Mouse (Mus musculus) MEL (cell line): Measurements from ENCODE around the gene Egfl7. TPM values are rescaled to one million over a fixed set of nuclear protein-coding genes. Genes with fewer than 3 reads are reported as not detected.
A peak's percentile ranks its signal among the peaks of the same experiment; 100 is the strongest.

Source experiments
- DNase-seq: peaks from one replicate; pipeline ENCODE4 v3.0.0; 2011; ENCODE audit warnings: low read depth, low spot score
- H3K27ac ChIP-seq: 2 replicates; pipeline ENCODE4 v1.5.1; 2012; ENCODE audit warnings: low read depth, mild to moderate bottlenecking, control low read depth, low read length, moderate library complexity; ENCODE audit not compliant: control insufficient read depth
- H3K27me3 ChIP-seq, 2 experiments: fragments of 150-350 bp in 1 of 2; sonication (generic) in 1 of 2; 2 replicates each; pipeline ENCODE4 v1.6.1; 2012; ENCODE audit warnings: low read length in 2 of 2, mild to moderate bottlenecking in 2 of 2, improper control_type of control experiment in 1 of 2, moderate library complexity in 1 of 2; ENCODE audit not compliant: insufficient read depth in 2 of 2, control insufficient read depth in 1 of 2
- H3K36me3 ChIP-seq, 2 experiments: 2 replicates each; pipeline ENCODE4 v1.6.1; 2012 to 2014; ENCODE audit warnings: low read length in 2 of 2, improper control_type of control experiment in 1 of 2, inconsistent platforms in 1 of 2, mild to moderate bottlenecking in 1 of 2; ENCODE audit not compliant: insufficient read depth in 2 of 2, control insufficient read depth in 1 of 2
- H3K4me1 ChIP-seq, 2 experiments: fragments of 150-350 bp in 1 of 2; sonication (generic) in 1 of 2; 2 replicates each; pipeline ENCODE4 v1.6.1; 2012; ENCODE audit warnings: low read length in 2 of 2, improper control_type of control experiment in 1 of 2, mild to moderate bottlenecking in 1 of 2; ENCODE audit not compliant: insufficient read depth in 2 of 2, control insufficient read depth in 1 of 2
- H3K4me3 ChIP-seq, 2 experiments: fragments of 150-350 bp in 1 of 2; sonication (generic) in 1 of 2; 2 replicates each; pipeline ENCODE4 v1.5.1; 2012; ENCODE audit warnings: low read depth in 2 of 2, low read length in 2 of 2, mild to moderate bottlenecking in 2 of 2, moderate library complexity in 2 of 2, control low read depth in 1 of 2, improper control_type of control experiment in 1 of 2; ENCODE audit not compliant: control insufficient read depth in 1 of 2, insufficient read depth in 1 of 2
- H3K79me2 ChIP-seq: 2 replicates; pipeline ENCODE4 v1.6.1; 2012; ENCODE audit warnings: mild to moderate bottlenecking, low read length, moderate library complexity; ENCODE audit not compliant: control insufficient read depth, poor library complexity, insufficient read depth
- H3K9ac ChIP-seq: 2 replicates; pipeline ENCODE4 v1.6.1; 2012; ENCODE audit warnings: low read depth, mild to moderate bottlenecking, control low read depth, low read length, moderate library complexity; ENCODE audit not compliant: control insufficient read depth, poor library complexity, severe bottlenecking
- H3K9me3 ChIP-seq: fragments of 150-350 bp; sonication (generic); replicated peaks from 2 replicates; pipeline ENCODE4 v1.6.1; 2012; ENCODE audit warnings: mild to moderate bottlenecking, low read length, improper control_type of control experiment, moderate library complexity; ENCODE audit not compliant: insufficient read depth
- BHLHE40 ChIP-seq: IDR thresholded peaks from 2 replicates; pipeline ENCODE4 v1.6.1; 2012; ENCODE audit warnings: low read depth, mild to moderate bottlenecking, inconsistent platforms, low read length, improper control_type of control experiment, borderline replicate concordance
- CHD1 ChIP-seq: IDR thresholded peaks from 2 replicates; pipeline ENCODE4 v1.6.1; 2012; ENCODE audit warnings: low read depth, mild to moderate bottlenecking, inconsistent platforms, low read length, improper control_type of control experiment
- CHD2 ChIP-seq: IDR thresholded peaks from 2 replicates; pipeline ENCODE4 v1.6.1; 2011; ENCODE audit warnings: low read length, improper control_type of control experiment
- EP300 ChIP-seq, 2 experiments: IDR thresholded peaks; 2 replicates each; pipeline ENCODE4 v1.6.1; 2011; ENCODE audit warnings: improper control_type of control experiment in 2 of 2, low read length in 2 of 2, low read depth in 1 of 2, mild to moderate bottlenecking in 1 of 2
- ETS1 ChIP-seq: IDR thresholded peaks from 2 replicates; pipeline ENCODE4 v1.6.1; 2012; ENCODE audit warnings: low read depth, mild to moderate bottlenecking, inconsistent platforms, low read length, improper control_type of control experiment, moderate library complexity
- GABPA ChIP-seq: IDR thresholded peaks from 2 replicates; pipeline ENCODE4 v1.6.1; 2012; ENCODE audit warnings: low read depth, mild to moderate bottlenecking, inconsistent platforms, low read length, improper control_type of control experiment, moderate library complexity
- GATA1 ChIP-seq: IDR thresholded peaks from 2 replicates; pipeline ENCODE4 v1.6.1; 2011; ENCODE audit warnings: low read depth, low read length, improper control_type of control experiment
- KAT2A ChIP-seq: conservative IDR thresholded peaks from 2 replicates; pipeline ENCODE4 v1.6.1; 2012; ENCODE audit warnings: low read depth, low read length, improper control_type of control experiment, inconsistent platforms
- MEF2A ChIP-seq: IDR thresholded peaks from 2 replicates; pipeline ENCODE4 v1.6.1; 2014; ENCODE audit warnings: low read depth, mild to moderate bottlenecking, inconsistent platforms, low read length, improper control_type of control experiment; ENCODE audit not compliant: poor library complexity, insufficient replicate concordance, severe bottlenecking; ENCODE audit errors: extremely low read depth
- MYC ChIP-seq: IDR thresholded peaks from 2 replicates; pipeline ENCODE4 v1.6.1; 2011; ENCODE audit warnings: low read depth, mild to moderate bottlenecking, low read length, improper control_type of control experiment, moderate library complexity
- NRF1 ChIP-seq: IDR thresholded peaks from 2 replicates; pipeline ENCODE4 v1.6.1; 2014; ENCODE audit warnings: low read depth, mild to moderate bottlenecking, inconsistent platforms, low read length, improper control_type of control experiment, moderate library complexity; ENCODE audit not compliant: poor library complexity, insufficient read depth, severe bottlenecking
- POLR2A ChIP-seq, 2 experiments: IDR thresholded peaks; 2 replicates each; pipeline ENCODE4 v1.6.1; 2011 to 2012; ENCODE audit warnings: low read length in 2 of 2, mild to moderate bottlenecking in 2 of 2, control low read depth in 1 of 2, improper control_type of control experiment in 1 of 2, low read depth in 1 of 2, moderate library complexity in 1 of 2; ENCODE audit not compliant: control insufficient read depth in 1 of 2, insufficient read depth in 1 of 2, poor library complexity in 1 of 2
- RAD21 ChIP-seq: IDR thresholded peaks from 2 replicates; pipeline ENCODE4 v1.6.1; 2011; ENCODE audit warnings: mild to moderate bottlenecking, low read depth, low read length, improper control_type of control experiment
- RCOR1 ChIP-seq: IDR thresholded peaks from 2 replicates; pipeline ENCODE4 v1.6.1; 2012; ENCODE audit warnings: low read depth, mild to moderate bottlenecking, inconsistent platforms, low read length, improper control_type of control experiment
- SMC3 ChIP-seq: IDR thresholded peaks from 2 replicates; pipeline ENCODE4 v1.6.1; 2011; ENCODE audit warnings: low read depth, low read length, improper control_type of control experiment
- TAL1 ChIP-seq: IDR thresholded peaks from 2 replicates; pipeline ENCODE4 v1.6.1; 2012; ENCODE audit warnings: mild to moderate bottlenecking, inconsistent platforms, low read length, moderate library complexity, mixed read lengths
- TBP ChIP-seq: IDR thresholded peaks from 2 replicates; pipeline ENCODE4 v1.8.0; 2011; ENCODE audit warnings: low read depth, low read length, improper control_type of control experiment
- TCF12 ChIP-seq: IDR thresholded peaks from 2 replicates; pipeline ENCODE4 v1.6.1; 2014; ENCODE audit warnings: low read depth, mild to moderate bottlenecking, inconsistent platforms, low read length, improper control_type of control experiment, moderate library complexity
- USF1 ChIP-seq: IDR thresholded peaks from 2 replicates; pipeline ENCODE4 v1.6.1; 2014; ENCODE audit warnings: low read depth, mild to moderate bottlenecking, inconsistent platforms, low read length, improper control_type of control experiment, moderate library complexity
- ZKSCAN1 ChIP-seq: IDR thresholded peaks from 2 replicates; pipeline ENCODE4 v1.6.1; 2012; ENCODE audit warnings: low read depth, mild to moderate bottlenecking, inconsistent platforms, low read length, improper control_type of control experiment, moderate library complexity
- ZMIZ1 ChIP-seq: IDR thresholded peaks from 2 replicates; pipeline ENCODE4 v1.6.1; 2012; ENCODE audit warnings: low read depth, mild to moderate bottlenecking, inconsistent platforms, low read length, improper control_type of control experiment, moderate library complexity
- ZNF384 ChIP-seq: IDR thresholded peaks from 2 replicates; pipeline ENCODE4 v1.6.1; 2012; ENCODE audit warnings: low read depth, mild to moderate bottlenecking, inconsistent platforms, low read length, improper control_type of control experiment
- polyA plus RNA-seq, 2 experiments: library from polyadenylated mRNA; stranded (reverse) in 1 of 2; unstranded in 1 of 2; fragments of >175 nt in 1 of 2; fragments of >200 nt in 1 of 2; gene quantifications; 2 replicates each; pipeline versions ENCODE4 v1.2.1 to v1.2.4; 2012; ENCODE audit warnings: low replicate concordance in 2 of 2, low read depth in 1 of 2; ENCODE audit not compliant: insufficient read length in 2 of 2, insufficient read depth in 1 of 2, missing spikeins in 1 of 2
- total RNA-seq: library from RNA; depleted of rRNA; stranded (reverse); fragments of 300-350 nt; gene quantifications from 2 replicates; pipeline ENCODE4 v1.2.3, GENCODE M21; 2012

Gene Egfl7
- total and polyA plus RNA-seq, 3 experiments = 73.9 to 125 TPM; not detected in 1

- H3K9me3 ChIP-seq = no peaks in the 10 kb centered on the region
- no peaks in the 10 kb centered on the region for H3K4me1 ChIP-seq
- TF ChIP-seq GATA1 (0 out of 2 replicates have a peak, but pooled peaks have one; percentile 31), EP300 (IDR thresholded peaks at IDR 0.05; ENCODE audit: low read depth in 1 of 2, low read length in 2 of 2) (no peak)
- no peak overlapping the region for H3K9ac ChIP-seq
- no peak overlapping the region for H3K27ac ChIP-seq
- H3K27me3 ChIP-seq = peaks cover 6% of the 10 kb centered on the region in 2 experiments
- DNase-seq = no peak
- H3K4me3 ChIP-seq = no peak overlapping the region
- no peaks in the 10 kb centered on the region for H3K36me3 ChIP-seq
- H3K79me2 ChIP-seq = no peaks in the 10 kb centered on the region
Measured at GRCm38 (mm10) chr2:26614903-26615302, 35.1 kb downstream of the Egfl7 start.

GRCm38 (mm10) chr2:26615459-26616124 lies 35.8 kb downstream of the Egfl7 start:
- H3K79me2 ChIP-seq = no peaks in the 10 kb centered on the region
- H3K4me3 ChIP-seq = no peak overlapping the region
- H3K9me3 ChIP-seq = no peaks in the 10 kb centered on the region
- no peaks in the 10 kb centered on the region for H3K4me1 ChIP-seq
- peaks cover 6% of the 10 kb centered on the region in 2 experiments for H3K27me3 ChIP-seq
- H3K9ac ChIP-seq = no peak overlapping the region
- no peaks in the 10 kb centered on the region for H3K36me3 ChIP-seq
- no peak for DNase-seq
- no peak overlapping the region for H3K27ac ChIP-seq
- TF ChIP-seq NRF1 (no peak), CHD2 (no peak), MYC (no peak), TCF12 (no peak), ZNF384 (no peak), TBP (no peak), TAL1 (no peak), GABPA (no peak), POLR2A (IDR thresholded peaks at IDR 0.05; ENCODE audit: control insufficient read depth in 1 of 2, insufficient read depth in 1 of 2, low read depth in 1 of 2, low read length in 2 of 2, poor library complexity in 1 of 2) (no peak), ETS1 (no peak), SMC3 (no peak), BHLHE40 (no peak), CHD1 (no peak), ZKSCAN1 (no peak), KAT2A (no peak), RAD21 (no peak), ZMIZ1 (no peak), USF1 (no peak), RCOR1 (no peak), MEF2A (no peak)
- TF ChIP-seq, all 39 proteins: peak for 0
